In the genomic region with DNA sequence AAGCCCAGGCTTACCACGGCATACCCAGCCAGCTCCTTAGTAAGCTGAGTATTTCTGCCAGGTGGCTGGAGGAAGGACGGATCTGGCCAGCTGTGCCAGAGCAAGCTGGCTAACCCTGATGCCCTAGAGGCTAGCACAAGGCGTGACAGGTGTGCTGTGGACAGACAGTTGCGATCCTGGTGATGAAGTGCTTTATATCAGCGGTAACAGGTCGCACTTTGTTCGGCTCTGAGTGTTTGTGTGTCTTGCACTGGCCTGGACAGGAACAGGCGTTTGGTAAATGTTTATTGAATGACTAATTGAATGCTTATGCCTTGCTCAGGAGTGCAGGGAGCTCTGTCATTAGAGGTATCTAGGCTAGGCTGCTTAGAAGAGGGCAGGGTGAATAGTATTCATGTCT, we compare ENCODE assay signal across 18 mouse cellular contexts. TPM values are rescaled to one million over a fixed set of nuclear protein-coding genes. Genes with fewer than 3 reads are reported as not detected.
DNase-seq lines count a peak whose midpoint lies in the region; ATAC-seq and TF ChIP-seq lines count a peak whose summit lies in the region.
"Had no signal": no experiment of that assay in that cellular context is flagged by ENCODE, and none has a peak within 500 bp of the region (broad histone marks: within the 10 kb centered on the region; RNA-seq: fewer than 3 reads in every experiment).

No protein-coding gene starts in this region.

- peak overlapping the region; percentile 31 for H3K27ac ChIP-seq in gastrocnemius, adult 2 months
- H3K27ac ChIP-seq in lung, embryonic 14.5 days (ENCODE audit: low read depth), result no peak overlapping the region
- peak overlapping the region; percentile 71 for H3K27ac ChIP-seq in kidney, embryonic 15.5 days
- H3K27ac ChIP-seq in stomach, embryonic 16.5 days (ENCODE audit: low read length), result no peak overlapping the region
- H3K27ac ChIP-seq in midbrain, embryonic 16.5 days (ENCODE audit: low read length), result no peak overlapping the region
- H3K27ac ChIP-seq: layer of hippocampus, adult 2 months; liver, embryonic 13.5 days; midbrain, embryonic 13.5 days; neural tube, embryonic 13.5 days had no signal

- H3K4me3 ChIP-seq in gastrocnemius, adult 2 months, result no peak overlapping the region
- H3K4me3 ChIP-seq in lung, embryonic 14.5 days (ENCODE audit: low read depth, low read length), result no peak overlapping the region
- H3K4me3 ChIP-seq in kidney, embryonic 15.5 days (replicated peaks), result no peak overlapping the region
- H3K4me3 ChIP-seq in stomach, embryonic 16.5 days (replicated peaks; ENCODE audit: low read length), result no peak overlapping the region
- no peak overlapping the region for H3K4me3 ChIP-seq in midbrain, embryonic 16.5 days (ENCODE audit: low read depth, low read length)
- H3K4me3 ChIP-seq: layer of hippocampus, adult 2 months; liver, embryonic 13.5 days; midbrain, embryonic 13.5 days; neural tube, embryonic 13.5 days had no signal

- peaks cover 14% of the 10 kb centered on the region; the same call in 1 of the 2 replicates for H3K4me1 ChIP-seq in lung, embryonic 14.5 days (ENCODE audit: insufficient read depth)
- H3K4me1 ChIP-seq in kidney, embryonic 15.5 days, result peaks cover 68% of the 10 kb centered on the region
- H3K4me1 ChIP-seq in stomach, embryonic 16.5 days (ENCODE audit: control insufficient read depth, insufficient read depth, low read length), result peaks cover 31% of the 10 kb centered on the region
- 0 out of 2 replicates have a peak, but pooled peaks cover 2% of the 10 kb centered on the region for H3K4me1 ChIP-seq in midbrain, embryonic 16.5 days (ENCODE audit: control insufficient read depth, insufficient read depth, low read length)
- H3K4me1 ChIP-seq: midbrain, embryonic 13.5 days had no signal

- no peaks in the 10 kb centered on the region for H3K9me3 ChIP-seq in lung, embryonic 14.5 days (ENCODE audit: low read depth, low read length)
- H3K9me3 ChIP-seq in kidney, embryonic 15.5 days (replicated peaks), result no peaks in the 10 kb centered on the region
- H3K9me3 ChIP-seq in stomach, embryonic 16.5 days (replicated peaks; ENCODE audit: control insufficient read depth, low read length), result no peaks in the 10 kb centered on the region
- no peaks in the 10 kb centered on the region for H3K9me3 ChIP-seq in midbrain, embryonic 16.5 days (replicated peaks; ENCODE audit: control insufficient read depth, low read length, poor library complexity, severe bottlenecking)
- H3K9me3 ChIP-seq: liver, embryonic 13.5 days; midbrain, embryonic 13.5 days; neural tube, embryonic 13.5 days had no signal

- TF ChIP-seq CTCF in gastrocnemius, adult 2 months (IDR thresholded peaks at IDR 0.05), result peak; percentile 4; the same call in 1 of the 2 replicates
- TF ChIP-seq CTCF in lung, embryonic 14.5 days (IDR thresholded peaks at IDR 0.05; ENCODE audit: low read depth), result no peak

- WGBS in lung, embryonic 14.5 days, result 18% methylated on average over 8 of the region's 8 CpGs
- 43% methylated on average over 8 of the region's 8 CpGs for WGBS in kidney, embryonic 15.5 days
- 31% methylated on average over 8 of the region's 8 CpGs for WGBS in stomach, embryonic 16.5 days
- 81% methylated on average over 8 of the region's 8 CpGs for WGBS in midbrain, embryonic 16.5 days

- no peaks in the 10 kb centered on the region for H3K36me3 ChIP-seq in lung, embryonic 14.5 days (ENCODE audit: insufficient read depth)
- H3K36me3 ChIP-seq in kidney, embryonic 15.5 days, result no peaks in the 10 kb centered on the region
- no peaks in the 10 kb centered on the region for H3K36me3 ChIP-seq in stomach, embryonic 16.5 days (ENCODE audit: control insufficient read depth, insufficient read depth, low read length)
- H3K36me3 ChIP-seq in midbrain, embryonic 16.5 days (ENCODE audit: control insufficient read depth, insufficient read depth, low read length), result no peaks in the 10 kb centered on the region
- H3K36me3 ChIP-seq: midbrain, embryonic 13.5 days; neural tube, embryonic 13.5 days had no signal

- H3K4me2 ChIP-seq in lung, embryonic 14.5 days, result no peak overlapping the region
- no peak overlapping the region for H3K4me2 ChIP-seq in kidney, embryonic 15.5 days
- H3K4me2 ChIP-seq in stomach, embryonic 16.5 days (ENCODE audit: low read depth, low read length), result no peak overlapping the region
- no peak overlapping the region for H3K4me2 ChIP-seq in midbrain, embryonic 16.5 days (ENCODE audit: low read length)
- H3K4me2 ChIP-seq: liver, embryonic 13.5 days; midbrain, embryonic 13.5 days; neural tube, embryonic 13.5 days had no signal

- DNase-seq in gastrocnemius, adult 2 months, result peak; percentile 73
- DNase-seq in gastrocnemius, postnatal 10 days, result no peak
- DNase-seq in lung, embryonic 14.5 days, result no peak
- DNase-seq in lung, postnatal 36 days, result no peak
- DNase-seq in retina, embryonic 14.5 days (ENCODE audit: low spot score), result no peak
- DNase-seq: B cell, adult 2 months; cerebellum, adult 11-12 months; heart, postnatal 14 days; liver, embryonic 13.5 days; lung, postnatal 4 days; thymus, adult 2 months had no signal

- H3K27me3 ChIP-seq in lung, embryonic 14.5 days (ENCODE audit: insufficient read depth, low read length), result no peaks in the 10 kb centered on the region
- no peaks in the 10 kb centered on the region for H3K27me3 ChIP-seq in kidney, embryonic 15.5 days
- no peaks in the 10 kb centered on the region for H3K27me3 ChIP-seq in stomach, embryonic 16.5 days (ENCODE audit: control insufficient read depth, insufficient read depth, low read length)
- H3K27me3 ChIP-seq in midbrain, embryonic 16.5 days (ENCODE audit: control insufficient read depth, insufficient read depth, low read depth, low read length), result no peaks in the 10 kb centered on the region
- H3K27me3 ChIP-seq: liver, embryonic 13.5 days; midbrain, embryonic 13.5 days; neural tube, embryonic 13.5 days had no signal

- no peak overlapping the region for H3K9ac ChIP-seq in lung, embryonic 14.5 days
- no peak overlapping the region for H3K9ac ChIP-seq in kidney, embryonic 15.5 days
- no peak overlapping the region for H3K9ac ChIP-seq in stomach, embryonic 16.5 days (ENCODE audit: low read length)
- H3K9ac ChIP-seq in midbrain, embryonic 16.5 days (ENCODE audit: low read depth, low read length), result no peak overlapping the region
- H3K9ac ChIP-seq: midbrain, embryonic 13.5 days; neural tube, embryonic 13.5 days had no signal

- intact Hi-C loops in gastrocnemius, adult 2 months (cut with DNase I), result no loop called here

- 0 out of 2 replicates have a peak, but pooled peaks have one; percentile 12 for ATAC-seq in lung, embryonic 14.5 days (ENCODE audit: insufficient read depth)
- peak; percentile 29; the same call in 1 of the 2 replicates for ATAC-seq in kidney, embryonic 15.5 days (replicated peaks; ENCODE audit: low FRiP score)
- peak; percentile 61; the same call in 1 of the 2 replicates for ATAC-seq in stomach, embryonic 16.5 days (ENCODE audit: insufficient read depth, low FRiP score)
- no peak for ATAC-seq in midbrain, embryonic 16.5 days
- ATAC-seq: hindbrain, embryonic 16.5 days; midbrain, embryonic 13.5 days had no signal

RNA-seq across cellular contexts. Expression of gene Ampd3, which starts 17.0 kb away (rescaled TPM):
- 10 to 100 TPM in 1 of 2 experiments, 1 to 10 TPM in 1; 7.6 to 16.6 TPM for total RNA-seq in gastrocnemius, adult 2 months (2021)
- 1 to 10 TPM; 4.8 to 7.2 TPM for total RNA-seq in gastrocnemius, postnatal 10 days (2021)
- 1.4 and 2.6 TPM in 2 replicates for polyA plus RNA-seq in lung, embryonic 14.5 days (2014; fragmentation: Nextera tagmentation; extraction: Ambion mirVana)
- polyA plus RNA-seq in kidney, embryonic 15.5 days (2015; fragmentation: Nextera tagmentation; extraction: Ambion mirVana), result 7.1 and 9.8 TPM in 2 replicates
- polyA plus RNA-seq in stomach, embryonic 16.5 days (2015; fragmentation: Nextera tagmentation; extraction: Ambion mirVana), result 6.7 and 7.2 TPM in 2 replicates
- polyA plus RNA-seq in midbrain, embryonic 16.5 days (2015; fragmentation: Nextera tagmentation; extraction: Ambion mirVana), result 10.3 and 13.9 TPM in 2 replicates

RNA-seq across cellular contexts. Expression of gene Rnf141, which starts 59.3 kb away (rescaled TPM):
- total RNA-seq in gastrocnemius, adult 2 months (2021), result 10 to 100 TPM; 20.1 to 21.4 TPM
- total RNA-seq in gastrocnemius, postnatal 10 days (2021), result 10 to 100 TPM; 14.6 to 17.6 TPM
- polyA plus RNA-seq in lung, embryonic 14.5 days (2014; fragmentation: Nextera tagmentation; extraction: Ambion mirVana), result 37.1 and 39.1 TPM in 2 replicates
- polyA plus RNA-seq in kidney, embryonic 15.5 days (2015; fragmentation: Nextera tagmentation; extraction: Ambion mirVana), result 30.2 and 30.8 TPM in 2 replicates
- 42.7 and 46.5 TPM in 2 replicates for polyA plus RNA-seq in stomach, embryonic 16.5 days (2015; fragmentation: Nextera tagmentation; extraction: Ambion mirVana)
- 35.1 and 39.7 TPM in 2 replicates for polyA plus RNA-seq in midbrain, embryonic 16.5 days (2015; fragmentation: Nextera tagmentation; extraction: Ambion mirVana)

Comparison
In these comparisons a context has a peak if more than half of its experiments do, and no peak if none do; other contexts are left out.
1. H3K27ac ChIP-seq: peak in gastrocnemius, adult 2 months (single experiment) and kidney, embryonic 15.5 days (single experiment); none in lung, embryonic 14.5 days (single experiment), stomach, embryonic 16.5 days (single experiment) and midbrain, embryonic 16.5 days (single experiment).